Mouse (Mus musculus): ENCODE data around the gene Med13.

Med13 gene

GRCm38 (mm10) chr11:86356854-86357788 is at the start of gene Med13:
Gene Med13, minus strand, starts transcription at chr11:86357602.
- POLR2A ChIA-PET = interaction anchor here (0.6 to 1.3 kb wide), 7 partner anchors 10 to 119 kb away, joined by 3 to 5 read pairs (median 3); no protein-coding TSS in a partner anchor
- CTCF ChIA-PET = no interaction called here

GRCm38 (mm10) chr11:86404590-86404989 is 47.2 kb upstream of the Med13 start:
- CTCF ChIA-PET = no interaction called here
- POLR2A ChIA-PET = no interaction called here

- ChIA-PET POLR2A (no interaction called here), CTCF (no interaction called here)
These were observed 46.4 kb upstream of the Med13 start for GRCm38 (mm10) chr11:86403845-86404244.

- ChIA-PET CTCF (interaction anchor here in 3 of 4 experiments (0.6 to 0.8 kb wide), 3 partner anchors 51 to 482 kb away, joined by 3 to 7 read pairs (median 4); no protein-coding TSS in a partner anchor), POLR2A (interaction anchor here in 2 of 4 experiments (0.6 to 2.6 kb wide), 6 partner anchors 35 to 199 kb away, joined by 3 to 7 read pairs (median 4); partner anchors contain the start of gene Brip1 (in 1 of the 2))
These were observed 42.1 kb upstream of the Med13 start for GRCm38 (mm10) chr11:86399241-86400107.

GRCm38 (mm10) chr11:86396950-86397594 is 39.7 kb upstream of the Med13 start:
- POLR2A ChIA-PET = interaction anchor here in 1 of 4 experiments (0.8 to 1.5 kb wide), 2 partner anchors 34 to 145 kb away, joined by 3 read pairs; no protein-coding TSS in a partner anchor
- CTCF ChIA-PET = interaction anchor here in 1 of 4 experiments (0.6 kb wide), 1 partner anchor 427 kb away, joined by 4 read pairs; no protein-coding TSS in a partner anchor

GRCm38 (mm10) chr11:86396518-86396917 is 39.1 kb upstream of the Med13 start:
- ChIA-PET CTCF (interaction anchor here in 3 of 4 experiments (0.6 kb wide), 4 partner anchors 47 to 945 kb away, joined by 3 to 5 read pairs (median 4); no protein-coding TSS in a partner anchor), POLR2A (interaction anchor here in 2 of 4 experiments (0.6 to 1.5 kb wide), 4 partner anchors 16 to 145 kb away, joined by 3 to 11 read pairs (median 5); no protein-coding TSS in a partner anchor)

- POLR2A ChIA-PET = interaction anchor here in 3 of 4 experiments (0.6 to 1.5 kb wide), 5 partner anchors 17 to 140 kb away, joined by 3 to 11 read pairs (median 3); no protein-coding TSS in a partner anchor
- CTCF ChIA-PET = interaction anchor here in 3 of 4 experiments (0.6 to 0.7 kb wide), 6 partner anchors 9 to 946 kb away, joined by 3 to 5 read pairs (median 3); no protein-coding TSS in a partner anchor
These were observed 38.2 kb upstream of the Med13 start for GRCm38 (mm10) chr11:86395513-86396125.

GRCm38 (mm10) chr11:86395100-86395499 is 37.7 kb upstream of the Med13 start:
- ChIA-PET POLR2A (interaction anchor here in 1 of 4 experiments (0.9 kb wide), 1 partner anchor 59 kb away, joined by 3 read pairs; no protein-coding TSS in a partner anchor), CTCF (interaction anchor here in 2 of 4 experiments (0.6 kb wide), 2 partner anchors 15 to 412 kb away, joined by 3 read pairs; no protein-coding TSS in a partner anchor)

- POLR2A ChIA-PET = interaction anchor here in 1 of 4 experiments (0.8 kb wide), 1 partner anchor 168 kb away, joined by 3 read pairs; no protein-coding TSS in a partner anchor
- CTCF ChIA-PET = no interaction called here
These were observed 34.3 kb upstream of the Med13 start for GRCm38 (mm10) chr11:86391687-86392086.

GRCm38 (mm10) chr11:86390308-86390707 is 32.9 kb upstream of the Med13 start:
- POLR2A ChIA-PET = interaction anchor here in 2 of 4 experiments (0.7 to 1.2 kb wide), 2 partner anchors 15 to 307 kb away, joined by 3 to 6 read pairs; no protein-coding TSS in a partner anchor
- CTCF ChIA-PET = interaction anchor here in 1 of 4 experiments (0.7 kb wide), 1 partner anchor 46 kb away, joined by 6 read pairs; no protein-coding TSS in a partner anchor

- CTCF ChIA-PET = no interaction called here
- POLR2A ChIA-PET = interaction anchor here in 1 of 4 experiments (0.8 to 1.2 kb wide), 2 partner anchors 15 to 33 kb away, joined by 3 to 6 read pairs; no protein-coding TSS in a partner anchor
These were observed 32.1 kb upstream of the Med13 start for GRCm38 (mm10) chr11:86389506-86389905.

GRCm38 (mm10) chr11:86388821-86389480 is 31.5 kb upstream of the Med13 start:
- ChIA-PET CTCF (no interaction called here), POLR2A (interaction anchor here in 1 of 4 experiments (0.8 kb wide), 1 partner anchor 32 kb away, joined by 3 read pairs; no protein-coding TSS in a partner anchor)

- CTCF ChIA-PET = interaction anchor here in 1 of 4 experiments (0.6 kb wide), 1 partner anchor 8 kb away, joined by 3 read pairs; no protein-coding TSS in a partner anchor
- POLR2A ChIA-PET = no interaction called here
These were observed 29.9 kb upstream of the Med13 start for GRCm38 (mm10) chr11:86387121-86387893.

- ChIA-PET POLR2A (no interaction called here), CTCF (interaction anchor here in 1 of 4 experiments (0.6 to 1.6 kb wide), 2 partner anchors 9 to 28 kb away, joined by 3 to 6 read pairs; no protein-coding TSS in a partner anchor)
These were observed 29.2 kb upstream of the Med13 start for GRCm38 (mm10) chr11:86386576-86386975.

- CTCF ChIA-PET = interaction anchor here in 1 of 4 experiments (1.6 kb wide), 1 partner anchor 28 kb away, joined by 6 read pairs; no protein-coding TSS in a partner anchor
- POLR2A ChIA-PET = interaction anchor here in 2 of 4 experiments (0.5 to 0.8 kb wide), 2 partner anchors 23 to 39 kb away, joined by 3 to 4 read pairs; no protein-coding TSS in a partner anchor
These were observed 28.4 kb upstream of the Med13 start for GRCm38 (mm10) chr11:86385710-86386282.
